Mouse (Mus musculus) E14TG2a.4 (cell line): ENCODE measurements around the gene Gm21885.

Experiments
- CTCF ChIP-seq: conservative IDR thresholded peaks from 2 replicates; pipeline ENCODE4 v1.5.1; 2014; ENCODE audit warnings: low read length
- NANOG ChIP-seq: IDR thresholded peaks from 2 replicates; pipeline ENCODE4 v1.6.1; 2014; ENCODE audit warnings: borderline replicate concordance, low read length, mixed read lengths
- POU5F1 ChIP-seq: IDR thresholded peaks from 2 replicates; pipeline ENCODE4 v1.6.1; 2014; ENCODE audit warnings: low read length, borderline replicate concordance

- TF ChIP-seq CTCF (no peak), POU5F1 (no peak), NANOG (no peak)
These were observed 12.9 kb upstream of the Gm21885 start for GRCm38 (mm10) chr11:94268761-94269160.
